Mouse (Mus musculus) stomach, embryonic 14.5 days (tissue): ENCODE data around the gene Msmp. TPM values are rescaled to one million over a fixed set of nuclear protein-coding genes. Genes with fewer than 3 reads are reported as not detected.

Experiments used
- ATAC-seq: fragments of 200-750 bp; cut with Nextera tagmentation; 2 replicates; pipeline ENCODE4 v1.8.0; 2017; ENCODE audit warnings: low read depth, moderate TSS enrichment; ENCODE audit not compliant: insufficient number of reproducible peaks, insufficient read depth, low FRiP score
- H3K27ac ChIP-seq: fragments of 300-500 bp; sonication (generic); 2 replicates; pipeline ENCODE4 v1.5.1; 2014; ENCODE audit warnings: mild to moderate bottlenecking, low read length, moderate library complexity, mixed read lengths
- H3K27me3 ChIP-seq: fragments of 300-500 bp; sonication (generic); 2 replicates; pipeline ENCODE4 v1.6.1; 2014; ENCODE audit warnings: low read length, control low read depth, mixed read lengths; ENCODE audit not compliant: control insufficient read depth, insufficient read depth
- H3K36me3 ChIP-seq: fragments of 300-500 bp; sonication (generic); 2 replicates; pipeline ENCODE4 v1.6.1; 2014; ENCODE audit warnings: mild to moderate bottlenecking, control low read depth, low read length, moderate library complexity, mixed read lengths; ENCODE audit not compliant: control insufficient read depth, insufficient read depth
- H3K4me1 ChIP-seq: fragments of 300-500 bp; sonication (generic); 2 replicates; pipeline ENCODE4 v1.6.1; 2014; ENCODE audit warnings: low read length, control low read depth, mixed read lengths; ENCODE audit not compliant: control insufficient read depth, insufficient read depth
- H3K4me2 ChIP-seq: fragments of 300-500 bp; sonication (generic); replicated peaks from 2 replicates; pipeline ENCODE4 v1.6.1; 2014; ENCODE audit warnings: low read depth, low read length, control low read depth
- H3K4me3 ChIP-seq: fragments of 300-500 bp; sonication (generic); 2 replicates; pipeline ENCODE4 v1.5.1; 2014; ENCODE audit warnings: low read depth, low read length, control low read depth
- H3K9ac ChIP-seq: fragments of 300-500 bp; sonication (generic); replicated peaks from 2 replicates; pipeline ENCODE4 v1.6.1; 2014; ENCODE audit warnings: low read depth, mild to moderate bottlenecking, control low read depth, low read length, moderate library complexity, mixed read lengths
- H3K9me3 ChIP-seq: fragments of 300-500 bp; sonication (generic); 2 replicates; pipeline ENCODE4 v1.6.1; 2016; ENCODE audit warnings: low read depth, low read length, control low read depth; ENCODE audit not compliant: control insufficient read depth
- WGBS: fragments of 180-500 bp; shearing (Covaris S2); extraction: QIAGEN DNeasy Blood & Tissue Kit; methylation state at CpG from one replicate; pipeline ENCODE4 v1.1.7; 2014; 5-methylcytosine and 5-hydroxymethylcytosine counted together
- polyA plus RNA-seq: library from polyadenylated mRNA; unstranded; fragments of >200 nt; fragmentation: Nextera tagmentation; extraction: Ambion mirVana; gene quantifications from 2 replicates; pipeline ENCODE4 v1.2.1, GENCODE M21; 2014

Gene Msmp
- polyA plus RNA-seq, 1 experiment from 2014 or later: 1.0 TPM

- Histone ChIP-seq H3K36me3 (peaks cover 27% of the 10 kb centered on the region), H3K27me3 (no peaks in the 10 kb centered on the region), H3K4me3 (peak overlapping the region; percentile 82), H3K9ac (peak overlapping the region; percentile 92), H3K9me3 (no peaks in the 10 kb centered on the region), H3K4me2 (peak overlapping the region; percentile 82), H3K4me1 (peaks cover 48% of the 10 kb centered on the region), H3K27ac (peak overlapping the region; percentile 100)
- WGBS: 2% methylated on average over 16 of the region's 16 CpGs
- no peak; the same call in 1 of the 2 replicates for ATAC-seq
Measured at GRCm38 (mm10) chr4:43561436-43561996, 22.8 kb downstream of the Msmp start.

DNA sequence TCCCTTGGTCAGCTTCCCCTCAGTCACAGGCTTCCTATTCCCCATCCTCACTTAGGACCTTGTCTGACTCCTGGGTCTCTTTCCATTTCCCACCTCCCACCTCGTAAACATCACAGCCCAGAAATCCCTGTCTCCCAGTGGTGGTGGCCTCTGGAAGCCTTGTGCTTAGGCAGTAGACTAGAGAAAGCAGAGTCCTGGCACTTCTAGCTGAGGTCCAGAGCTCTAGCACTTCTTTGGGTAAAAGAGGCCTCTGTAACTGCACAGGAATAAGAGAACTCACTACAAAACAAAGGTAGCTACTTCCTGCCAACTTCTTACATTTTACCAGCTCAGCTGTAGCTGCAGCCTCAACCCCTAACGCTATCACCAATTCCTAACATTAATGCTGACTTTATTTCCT is 23.3 kb downstream of the Msmp start:
- H3K27ac ChIP-seq: peak overlapping the region; percentile 100; the same call in 1 of the 2 replicates
- WGBS: 24% methylated on average over 2 of the region's 2 CpGs
- peaks cover 27% of the 10 kb centered on the region for H3K36me3 ChIP-seq
- H3K4me1 ChIP-seq: peaks cover 48% of the 10 kb centered on the region
- no peak for ATAC-seq
- H3K27me3 ChIP-seq: no peaks in the 10 kb centered on the region
- peak overlapping the region; percentile 92; the same call in 1 of the 2 replicates for H3K9ac ChIP-seq
- H3K4me2 ChIP-seq: peak overlapping the region; percentile 82
- H3K4me3 ChIP-seq: peak overlapping the region; percentile 82
- H3K9me3 ChIP-seq: no peaks in the 10 kb centered on the region

DNA sequence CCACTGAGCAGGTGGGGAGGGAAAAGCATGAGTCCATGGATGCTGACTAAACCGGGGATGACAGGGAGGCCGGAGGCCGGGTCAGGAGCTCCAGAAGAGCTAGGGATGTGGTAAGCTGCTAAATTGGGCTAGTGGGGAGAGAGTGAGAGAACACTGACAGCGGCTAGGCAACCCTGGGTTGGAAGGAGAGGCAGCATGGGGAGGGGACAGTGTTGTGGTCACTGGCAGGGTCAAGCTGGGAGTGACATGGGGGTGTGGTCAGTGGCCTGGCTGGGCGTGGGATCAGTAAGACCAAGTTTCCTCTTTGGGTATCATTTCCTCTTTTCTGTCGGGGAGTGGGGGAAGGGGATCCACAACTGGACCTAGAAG is 24.1 kb downstream of the Msmp start:
- Histone ChIP-seq H3K27ac (peak overlapping the region; percentile 11; the same call in 1 of the 2 replicates), H3K4me1 (peaks cover 48% of the 10 kb centered on the region), H3K4me2 (peak overlapping the region; percentile 82), H3K9me3 (no peaks in the 10 kb centered on the region), H3K9ac (peak overlapping the region; percentile 11; the same call in 1 of the 2 replicates), H3K27me3 (no peaks in the 10 kb centered on the region), H3K36me3 (peaks cover 27% of the 10 kb centered on the region), H3K4me3 (peak overlapping the region; percentile 82)
- 36% methylated on average over 6 of the region's 6 CpGs for WGBS
- no peak for ATAC-seq

GRCm38 (mm10) chr4:43559519-43560242 is 24.6 kb downstream of the Msmp start:
- Histone ChIP-seq H3K9ac (no peak overlapping the region; the same call in 1 of the 2 replicates), H3K4me2 (peak overlapping the region; percentile 82), H3K9me3 (no peaks in the 10 kb centered on the region), H3K27ac (peak overlapping the region; percentile 11; the same call in 1 of the 2 replicates), H3K4me3 (peak overlapping the region; percentile 82), H3K4me1 (peaks cover 48% of the 10 kb centered on the region), H3K36me3 (peaks cover 27% of the 10 kb centered on the region), H3K27me3 (no peaks in the 10 kb centered on the region)
- WGBS: 59% methylated on average over 13 of the region's 13 CpGs
- no peak for ATAC-seq

DNA sequence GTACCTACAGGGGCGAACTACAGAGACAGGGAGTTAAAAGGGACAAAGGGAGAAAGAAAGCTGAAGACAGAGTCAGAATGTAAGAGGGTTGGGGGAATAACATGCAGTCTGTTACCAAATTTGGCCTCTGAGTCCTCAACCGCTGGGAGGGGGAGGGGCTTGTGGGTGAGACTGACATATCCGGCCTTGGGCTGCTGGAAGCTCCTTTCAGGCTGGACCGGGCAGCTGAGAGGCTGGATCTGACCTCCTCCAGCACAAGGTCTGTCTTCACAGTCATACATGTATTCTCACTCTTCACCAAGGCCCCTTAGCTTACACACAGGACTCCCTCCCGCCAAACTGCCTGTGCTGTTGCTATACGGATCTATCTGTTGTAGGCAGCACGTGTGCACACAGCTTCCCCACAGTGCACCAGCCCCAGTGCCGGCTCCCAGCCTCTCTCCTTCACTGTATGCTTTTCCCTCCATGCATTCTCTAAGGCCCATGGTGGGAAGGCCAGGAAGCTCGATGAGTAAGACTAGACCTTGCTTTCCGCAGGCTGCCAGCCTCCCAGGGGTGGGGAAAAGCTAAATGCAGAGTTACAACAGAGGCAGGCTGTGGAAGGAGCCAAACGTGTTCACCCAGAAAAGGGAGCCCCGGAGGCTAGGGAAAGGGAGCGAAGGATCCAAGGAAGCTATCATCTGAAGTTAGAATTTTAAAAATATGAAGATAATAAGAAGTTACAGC is 25.5 kb downstream of the Msmp start:
- 0 out of 2 replicates have a peak, but pooled peaks have one; percentile 1 for ATAC-seq
- H3K4me3 ChIP-seq: peak overlapping the region; percentile 82
- 13% methylated on average over 13 of the region's 13 CpGs for WGBS
- H3K9ac ChIP-seq: no peak overlapping the region
- H3K4me2 ChIP-seq: peak overlapping the region; percentile 82
- peaks cover 30% of the 10 kb centered on the region for H3K36me3 ChIP-seq
- no peaks in the 10 kb centered on the region for H3K9me3 ChIP-seq
- no peaks in the 10 kb centered on the region for H3K27me3 ChIP-seq
- H3K27ac ChIP-seq: peak overlapping the region; percentile 88
- peaks cover 43% of the 10 kb centered on the region for H3K4me1 ChIP-seq

- WGBS: 20% methylated on average over 5 of the region's 5 CpGs
- Histone ChIP-seq H3K27me3 (no peaks in the 10 kb centered on the region), H3K4me2 (peak overlapping the region; percentile 82), H3K9ac (peak overlapping the region; percentile 22), H3K27ac (peak overlapping the region; percentile 88), H3K4me3 (peak overlapping the region; percentile 82; the same call in 1 of the 2 replicates), H3K9me3 (no peaks in the 10 kb centered on the region), H3K4me1 (peaks cover 37% of the 10 kb centered on the region), H3K36me3 (peaks cover 35% of the 10 kb centered on the region)
- no peak for ATAC-seq
Measured at GRCm38 (mm10) chr4:43558028-43558630, 26.2 kb downstream of the Msmp start.

DNA sequence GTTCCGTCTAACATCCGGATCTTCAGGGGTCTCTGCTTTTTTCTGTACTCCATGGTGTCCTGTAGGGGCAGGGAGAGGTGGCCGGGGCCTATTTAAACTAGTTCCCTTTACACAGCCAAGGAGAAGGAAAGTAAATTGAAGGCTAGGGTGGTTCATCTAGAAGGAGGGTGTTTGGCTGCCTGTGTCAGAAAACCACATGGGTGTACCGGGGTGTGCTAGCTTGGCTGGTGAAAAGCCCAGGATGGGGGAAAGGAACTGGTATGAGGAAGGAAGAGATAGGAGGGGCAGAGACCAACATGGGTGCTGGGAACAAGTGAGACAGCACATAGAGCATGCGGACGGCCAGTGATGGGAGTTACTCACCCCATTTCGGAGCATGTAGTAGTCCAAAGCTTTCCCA is 28.4 kb downstream of the Msmp start:
- Histone ChIP-seq H3K36me3 (peaks cover 56% of the 10 kb centered on the region), H3K4me2 (no peak overlapping the region), H3K4me1 (peaks cover 34% of the 10 kb centered on the region), H3K9ac (no peak overlapping the region), H3K9me3 (no peaks in the 10 kb centered on the region), H3K27me3 (no peaks in the 10 kb centered on the region), H3K27ac (no peak overlapping the region), H3K4me3 (no peak overlapping the region)
- WGBS: 93% methylated on average over 7 of the region's 7 CpGs
- ATAC-seq: no peak

- Histone ChIP-seq H3K4me1 (peaks cover 14% of the 10 kb centered on the region; the same call in 1 of the 2 replicates), H3K27me3 (no peaks in the 10 kb centered on the region), H3K36me3 (peaks cover 76% of the 10 kb centered on the region), H3K4me2 (no peak overlapping the region), H3K9me3 (no peaks in the 10 kb centered on the region), H3K27ac (no peak overlapping the region), H3K9ac (no peak overlapping the region), H3K4me3 (no peak overlapping the region)
- ATAC-seq: no peak
Measured at GRCm38 (mm10) chr4:43553891-43554290, 30.4 kb downstream of the Msmp start.
